Mouse (Mus musculus) left cerebral cortex, postnatal 14 days (tissue): Measurements from ENCODE around the gene Rit1. TPM values are rescaled to one million over a fixed set of nuclear protein-coding genes. Genes with fewer than 3 reads are reported as not detected.
"Not testable (repeated sequence)": the region's sequence is repeated elsewhere in the genome, so short reads cannot be mapped to it uniquely, and the experiment has no call there.

Experiments
- DNase-seq, 2 experiments: peaks; one replicate each; pipeline ENCODE4 v3.0.0; 2021 to 2022; ENCODE audit warnings: low spot score in 2 of 2, mixed read lengths in 1 of 2
- intact Hi-C: fragments of 180-260 bp; cut with DNase I; formaldehyde crosslinking; loops from one replicate; pipeline ENCODE4 v1.15.1; 2025
- total RNA-seq, 2 experiments: library from RNA; stranded (reverse); gene quantifications; 2 replicates each; pipeline ENCODE4 v1.2.3; 2021

Rit1 gene
- total RNA-seq, 2 experiments from 2014 or later, result 45.5 to 47.8 TPM

DNA sequence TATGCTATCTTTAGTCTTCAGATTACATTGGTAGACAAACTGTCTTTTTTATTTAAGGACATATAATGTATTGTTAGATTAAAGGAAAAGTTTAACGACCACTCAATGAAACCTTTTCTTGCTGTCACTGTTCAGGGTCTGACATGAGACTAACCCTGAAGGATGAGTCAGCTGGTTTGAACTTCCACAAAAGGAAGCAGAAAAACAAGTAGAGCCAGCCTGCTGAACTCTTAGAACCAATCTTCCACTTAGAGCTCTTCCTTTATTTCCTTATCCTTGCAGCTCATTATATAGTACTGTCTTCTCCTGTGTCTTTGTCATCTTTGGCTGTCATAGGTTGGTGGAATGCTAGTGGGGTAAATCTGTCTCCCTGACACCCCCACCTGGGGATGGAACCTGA, 1.2 kb downstream of the Rit1 start:
- DNase-seq, result no peak
- intact Hi-C loops, result no loop called here

DNA sequence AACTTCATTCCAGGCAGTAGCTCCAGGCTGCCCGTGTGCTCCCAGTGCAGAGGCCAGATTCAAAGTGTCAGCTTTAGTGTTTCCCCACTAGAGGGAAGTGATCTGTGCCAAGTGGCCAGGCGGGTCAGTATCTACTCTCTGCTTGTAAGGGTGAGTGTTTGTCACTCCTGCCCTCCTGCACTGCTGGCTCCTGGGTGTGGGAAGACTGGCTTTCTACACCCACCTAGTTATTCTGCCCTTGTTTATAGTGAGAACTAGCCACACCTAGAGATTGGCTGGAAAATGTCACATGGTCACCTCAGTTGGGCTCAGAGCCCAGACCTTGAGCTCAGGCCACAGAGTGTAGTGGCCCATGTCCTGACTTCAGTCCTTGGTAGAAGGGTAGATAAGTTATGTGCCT, 2.5 kb downstream of the Rit1 start:
- intact Hi-C loops, result no loop called here
- DNase-seq, result no peak

DNA sequence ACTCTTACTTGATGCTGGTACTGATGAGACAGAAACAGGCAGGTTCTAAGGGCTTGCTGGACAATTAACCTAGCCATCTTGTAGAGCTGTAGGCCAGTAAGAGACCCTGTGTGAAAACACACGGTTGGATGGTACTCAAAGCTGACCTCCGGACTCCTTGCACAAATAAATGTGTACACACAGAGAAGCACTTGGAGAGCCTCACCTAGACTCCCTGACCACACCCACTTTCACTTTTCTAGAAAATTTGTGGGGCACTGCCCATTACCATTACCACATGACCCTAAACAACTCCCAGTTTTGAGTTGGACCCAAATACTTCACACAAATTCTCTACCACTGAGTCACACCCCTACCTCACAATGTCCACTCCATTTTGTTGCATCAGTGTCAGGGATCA, 19.9 kb downstream of the Rit1 start:
- intact Hi-C loops, result loop anchor here (10.0 kb wide), 1 partner anchor 132 kb away; the partner anchor contains the start of gene Arhgef2
- DNase-seq, result no peak

DNA sequence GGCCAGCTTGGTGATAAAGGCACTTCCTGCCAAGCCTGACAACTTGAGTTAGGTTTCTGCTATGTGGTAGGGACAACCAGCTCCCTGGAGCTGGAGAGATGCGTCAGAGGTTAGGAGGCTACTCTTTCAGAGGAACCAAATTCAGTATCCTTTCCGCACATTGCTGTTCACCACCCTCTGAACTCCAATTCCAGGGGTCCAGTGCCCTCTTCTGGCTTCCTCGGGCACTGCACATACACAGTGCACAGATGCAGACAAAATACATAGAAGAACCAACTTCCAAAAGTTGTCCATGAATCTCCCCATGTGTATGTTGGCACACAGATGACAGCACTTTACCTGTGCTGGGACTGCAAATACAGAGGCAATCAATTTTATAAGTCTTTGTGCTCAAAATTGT, 22.0 kb downstream of the Rit1 start:
- peak; percentile 59 to 69 for DNase-seq
- intact Hi-C loops, result loop anchor here (10.0 kb wide), 1 partner anchor 134 kb away; the partner anchor contains the start of gene Arhgef2

DNA sequence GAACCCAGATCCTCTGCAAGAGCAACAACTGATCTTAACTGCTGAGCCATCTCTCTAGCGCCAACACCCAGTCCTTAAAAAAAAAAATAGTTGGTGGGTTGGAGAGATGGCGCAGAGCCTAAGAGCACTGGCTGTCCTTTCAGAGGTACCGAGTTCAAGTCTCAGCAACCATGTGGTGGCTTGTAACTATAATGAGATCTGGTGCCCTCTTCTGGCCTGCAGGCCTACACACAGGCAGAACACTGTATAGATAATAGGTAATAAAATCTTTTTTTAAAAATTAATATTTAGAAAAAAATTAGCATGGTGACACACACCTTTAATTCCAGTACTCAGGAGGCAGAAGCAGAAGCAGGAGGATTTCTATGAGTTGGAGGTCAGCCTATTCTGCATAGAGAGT, 23.5 kb downstream of the Rit1 start:
- intact Hi-C loops, result no loop called here
- DNase-seq, result no peak

DNA sequence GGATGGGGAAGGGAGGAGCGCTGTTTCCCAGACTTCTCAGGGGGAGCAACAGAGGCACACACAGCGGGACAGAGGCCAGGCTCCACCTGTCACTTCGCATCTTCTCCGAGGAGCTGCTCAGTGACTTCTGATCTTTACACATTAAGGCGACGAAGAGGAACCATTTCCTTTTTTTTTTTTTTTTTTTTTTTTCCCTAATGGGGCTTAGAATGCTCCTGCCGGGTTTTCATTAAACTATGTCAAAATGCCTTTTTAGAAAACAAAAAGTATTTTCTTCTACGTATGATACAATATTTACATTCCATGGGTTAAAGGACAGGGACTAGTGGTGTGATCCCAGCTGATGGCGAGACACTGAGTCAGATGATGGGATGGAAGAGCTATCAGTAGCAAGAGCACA, 28.9 kb downstream of the Rit1 start:
- intact Hi-C loops, result no loop called here

DNA sequence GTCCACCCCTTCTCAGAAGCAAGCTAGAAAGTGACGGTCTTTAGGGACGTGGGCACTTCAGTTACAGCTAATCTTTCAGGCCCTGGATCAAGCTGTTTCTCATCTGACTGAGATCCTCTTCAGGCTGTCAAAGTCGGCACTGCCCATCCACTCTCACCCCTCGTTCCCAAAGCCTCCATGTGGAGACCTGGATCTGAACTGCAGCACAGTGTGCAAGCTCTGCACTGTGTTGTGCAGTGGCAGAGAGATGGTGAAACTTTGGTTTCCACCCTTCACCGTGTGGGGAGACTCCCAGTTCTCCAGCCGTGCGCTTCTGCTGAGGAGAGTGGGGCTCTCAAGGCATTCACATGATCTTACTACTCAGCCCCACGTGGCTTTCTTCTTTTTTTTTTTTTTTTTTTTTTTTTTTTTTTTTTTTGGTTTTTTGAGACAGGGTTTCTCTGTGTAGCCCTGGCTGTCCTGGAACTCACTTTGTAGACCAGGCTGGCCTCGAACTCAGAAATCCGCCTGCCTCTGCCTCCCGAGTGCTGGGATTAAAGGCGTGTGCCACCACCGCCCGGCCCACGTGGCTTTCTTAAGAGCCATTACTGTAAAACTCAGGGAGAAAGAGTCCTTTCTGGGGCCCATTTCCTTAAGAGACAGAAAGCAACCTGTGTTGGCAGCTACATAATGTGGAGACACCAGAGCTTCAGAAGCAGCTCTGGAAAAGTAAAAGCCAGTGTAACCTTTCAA, 29.7 kb downstream of the Rit1 start:
- no peak for DNase-seq
- intact Hi-C loops, result no loop called here

More for the DNA sequence above, 28.9 kb downstream of the Rit1 start:
- no peak for DNase-seq

DNA sequence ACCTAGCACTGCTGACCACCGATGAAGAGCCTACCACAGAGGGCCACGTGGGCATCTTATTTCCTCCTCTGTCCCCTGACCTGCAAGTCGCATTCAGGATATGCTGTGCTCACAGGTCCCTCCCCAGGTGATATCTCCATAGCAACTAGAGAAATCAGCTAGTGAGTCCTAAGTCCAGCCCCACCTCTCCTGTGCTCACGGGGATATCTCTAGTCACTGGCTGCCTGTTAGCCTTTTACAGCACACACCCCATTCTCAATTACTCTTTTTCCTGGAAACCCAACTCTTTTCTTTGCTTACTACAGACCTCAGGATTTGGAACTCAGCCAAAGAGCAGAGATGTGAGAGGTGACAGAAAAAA, 30.2 kb downstream of the Rit1 start:
- intact Hi-C loops, result no loop called here
- no peak for DNase-seq

DNA sequence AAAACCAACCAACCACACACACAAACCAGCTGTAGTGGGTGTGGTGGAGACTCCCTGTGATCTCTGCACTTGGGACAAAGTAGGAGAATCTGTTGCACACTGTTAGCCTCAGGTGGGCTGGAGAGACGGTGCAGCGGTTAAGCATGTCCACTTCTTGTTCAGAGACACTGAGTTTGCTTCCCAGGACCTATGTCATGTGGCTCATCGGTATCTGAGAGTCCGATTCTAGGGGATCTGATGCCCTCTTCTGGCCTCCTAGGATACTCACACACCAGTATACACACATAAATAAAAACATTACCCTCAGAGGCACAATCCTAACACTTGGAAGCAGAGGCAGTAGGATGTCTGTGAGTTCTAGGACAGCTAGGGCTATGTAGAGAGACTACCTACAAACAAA, 37.6 kb downstream of the Rit1 start:
- DNase-seq, result no peak
- intact Hi-C loops, result no loop called here

DNA sequence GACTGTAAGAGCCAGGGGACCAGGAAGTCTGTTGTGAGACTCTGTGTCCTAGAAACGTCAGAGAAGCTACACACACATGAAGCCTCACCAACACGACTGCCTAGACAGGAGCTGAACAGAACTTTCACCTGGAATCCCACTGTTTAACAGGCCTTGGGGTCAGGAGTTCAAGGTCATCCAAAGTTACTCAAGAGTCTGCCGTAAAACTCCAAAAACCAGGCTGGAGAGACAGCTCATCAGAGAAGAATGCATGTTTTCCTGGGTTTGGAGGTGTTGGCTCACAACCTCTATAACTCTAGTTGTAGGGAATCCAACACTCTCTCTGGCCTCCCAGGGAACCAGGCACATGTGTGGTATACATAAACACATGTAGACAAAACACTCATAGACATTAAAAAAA, 38.9 kb downstream of the Rit1 start:
- intact Hi-C loops, result no loop called here
- no peak for DNase-seq

DNA sequence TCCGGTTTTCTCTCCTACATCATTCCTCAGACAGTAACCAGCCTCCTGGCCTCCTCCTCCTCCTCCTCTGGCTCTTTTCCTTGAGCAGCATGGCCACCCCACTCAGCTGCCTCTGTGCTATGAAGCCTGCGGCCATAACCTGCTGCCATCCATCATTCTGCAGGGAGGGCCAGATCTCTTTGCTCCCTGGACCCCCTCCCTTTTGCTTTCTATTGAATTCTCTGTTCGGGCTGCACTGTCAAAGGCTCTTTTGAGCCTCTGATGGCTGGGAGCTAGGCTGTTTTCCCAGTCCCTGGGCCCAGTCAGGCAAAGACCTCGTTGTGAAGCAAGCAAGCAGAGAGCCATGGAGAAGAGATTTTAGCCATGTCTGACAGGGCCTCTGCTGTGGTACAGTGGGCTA, 39.6 kb downstream of the Rit1 start:
- intact Hi-C loops, result no loop called here
- no peak for DNase-seq

DNA sequence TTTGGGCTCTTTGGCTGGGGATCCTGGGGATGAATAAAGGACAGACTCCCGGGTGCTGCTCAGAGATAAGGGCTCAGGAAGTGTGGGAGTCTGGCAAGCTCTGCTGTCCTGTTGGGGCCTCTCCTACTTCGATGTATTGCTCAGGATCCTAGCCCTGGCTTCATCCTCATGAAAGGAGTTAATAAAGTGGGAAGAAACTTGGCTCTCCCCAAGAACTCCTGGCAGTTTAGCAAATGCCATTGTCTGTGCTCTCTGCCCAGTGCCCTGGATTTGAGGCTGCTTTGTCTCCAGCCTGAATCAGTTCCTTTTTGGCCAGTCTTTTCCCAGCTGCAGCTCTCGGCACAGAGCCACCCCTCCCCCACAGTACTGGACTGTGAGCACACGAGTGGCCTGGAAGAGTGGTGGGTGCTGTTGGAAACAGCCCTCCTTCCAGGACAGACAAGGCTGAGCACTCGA, 41.4 kb downstream of the Rit1 start:
- DNase-seq, result peak; percentile 85 to 93
- intact Hi-C loops, result no loop called here

DNA sequence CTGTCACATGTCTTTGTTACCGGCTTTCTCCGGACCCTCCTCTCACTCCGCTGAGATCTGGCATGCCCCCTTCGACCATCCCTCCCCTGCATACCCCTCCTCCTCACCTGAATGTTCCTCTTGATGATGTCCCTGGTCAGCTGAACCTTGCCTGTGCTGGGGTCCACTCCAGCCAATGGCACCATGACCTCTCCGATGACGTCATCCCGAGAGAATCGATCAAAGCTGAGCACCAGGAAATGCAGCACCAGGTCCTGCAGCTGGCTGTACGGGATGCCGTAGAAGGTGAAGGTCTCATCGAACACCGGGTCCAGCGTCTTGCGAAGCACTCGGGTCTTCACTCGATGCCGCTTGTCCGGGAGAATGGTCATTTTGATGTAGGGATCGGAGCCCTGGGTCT, 45.0 kb downstream of the Rit1 start:
- intact Hi-C loops, result no loop called here
- no peak for DNase-seq

DNA sequence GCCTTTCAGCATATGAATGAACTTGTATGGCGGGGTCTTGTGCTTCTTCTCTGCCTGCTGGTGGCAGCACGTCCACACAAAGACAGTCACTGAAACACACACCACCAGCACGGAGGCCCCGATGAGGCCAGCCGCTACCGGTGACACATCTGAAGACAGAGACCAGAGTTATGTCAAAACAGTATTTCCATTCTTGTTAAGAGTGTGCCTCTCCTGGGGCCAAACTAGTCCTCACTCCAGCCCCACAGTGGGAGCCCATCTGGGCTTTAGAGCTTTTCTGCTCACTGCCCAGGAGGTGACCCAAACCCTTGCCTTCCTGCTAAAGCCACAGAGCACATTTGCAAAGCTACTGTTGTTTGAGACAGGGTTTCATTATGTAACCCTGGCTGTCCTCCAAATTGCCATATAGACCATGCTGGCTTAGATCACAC, 45.8 kb downstream of the Rit1 start:
- DNase-seq, result no peak
- intact Hi-C loops, result no loop called here

DNA sequence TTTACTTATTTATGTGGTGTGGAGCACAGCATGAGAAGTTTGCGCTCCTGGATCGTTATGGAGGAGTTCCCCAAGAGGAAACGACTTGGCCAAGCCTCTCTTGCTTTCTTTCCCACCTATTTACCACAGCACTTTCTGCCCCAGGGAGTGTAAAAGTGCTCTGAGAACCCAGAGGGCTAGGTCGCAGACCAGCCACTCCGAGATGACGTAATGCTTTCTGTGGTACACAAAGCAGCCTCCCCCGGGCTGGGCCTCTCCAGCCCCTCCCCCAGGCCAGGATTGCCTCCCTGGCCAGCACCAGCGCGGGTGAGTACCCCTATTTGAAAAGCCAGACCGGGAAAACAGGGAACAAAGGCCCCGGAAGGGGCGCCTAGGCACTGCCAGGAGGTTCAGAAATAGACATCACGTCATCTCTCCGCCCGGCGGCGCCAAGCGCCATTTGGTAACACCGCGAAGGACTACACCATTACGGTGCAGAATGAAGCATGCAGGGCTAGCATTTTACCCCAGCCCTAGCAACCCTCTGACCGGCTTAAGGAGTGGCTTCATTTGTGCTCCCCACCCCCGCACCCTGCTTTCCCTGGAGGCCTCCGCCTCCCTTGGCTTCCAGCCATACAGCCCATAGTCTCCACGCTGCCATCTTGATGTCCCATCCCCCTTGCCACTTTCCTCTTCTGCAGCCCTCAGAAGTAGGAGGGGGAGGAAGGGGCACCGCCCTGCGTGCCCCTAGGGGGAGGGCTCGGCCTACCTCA, 54.7 kb downstream of the Rit1 start:
- intact Hi-C loops, result not testable (repeated sequence)
- DNase-seq, result peak; percentile 72 to 91

DNA sequence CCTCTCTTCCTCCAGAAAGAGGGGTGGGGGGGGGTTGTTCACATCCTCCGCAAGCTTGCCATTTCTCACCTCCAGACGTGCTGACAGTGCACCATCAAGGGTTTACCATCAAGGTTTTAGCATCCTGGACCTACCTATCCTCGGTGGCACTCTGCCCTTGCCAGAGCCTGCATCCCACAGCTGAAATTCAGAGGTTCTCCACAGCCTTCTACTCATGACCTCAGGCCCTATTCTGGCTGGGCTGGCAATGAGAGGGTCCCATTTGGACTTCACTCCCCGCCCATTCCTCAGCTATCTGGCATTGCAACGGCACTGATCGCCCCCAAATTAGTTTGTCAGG, 55.3 kb downstream of the Rit1 start:
- DNase-seq, intact Hi-C loops: not testable (repeated sequence)

DNA sequence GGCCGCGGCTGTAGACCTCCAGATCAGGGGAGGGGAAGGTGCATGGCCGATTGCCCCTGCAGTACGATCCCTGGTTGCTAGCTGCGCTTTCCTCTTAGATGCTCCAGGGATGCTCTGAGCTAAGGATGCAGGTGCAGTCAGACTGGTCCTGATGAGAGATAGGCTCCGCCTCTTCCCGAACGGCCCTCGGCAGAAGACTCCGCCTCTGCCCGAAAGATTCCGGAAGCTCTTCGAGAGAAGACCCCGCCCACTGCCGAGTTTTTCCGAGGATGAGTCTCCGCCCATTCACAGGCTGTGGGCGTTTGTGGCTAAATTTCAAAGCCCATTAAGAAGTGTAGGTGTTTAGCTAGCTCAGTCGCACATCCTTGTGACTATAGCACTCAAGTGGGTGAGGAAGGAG, 55.8 kb downstream of the Rit1 start:
- intact Hi-C loops, result not testable (repeated sequence)
- DNase-seq, result peak; percentile 93 to 98

DNA sequence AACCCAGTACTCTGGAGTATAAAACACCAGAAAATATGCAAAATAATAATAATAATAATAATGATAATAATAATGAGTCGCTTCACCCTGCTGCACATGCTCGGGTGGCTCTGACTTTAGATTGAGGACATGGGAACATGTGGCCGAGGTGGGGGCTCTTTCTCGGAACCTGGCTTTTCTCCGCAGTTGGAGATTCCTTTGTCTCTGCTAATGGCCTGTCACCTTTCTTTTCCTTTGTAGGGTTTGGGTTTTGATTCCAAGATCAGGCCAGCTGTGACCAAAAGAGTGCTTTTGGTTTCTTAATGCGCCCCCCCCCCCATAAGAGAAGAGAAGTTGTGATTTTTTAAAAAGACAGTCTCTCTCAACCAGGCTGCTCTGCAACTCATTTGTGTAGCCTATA, 56.5 kb downstream of the Rit1 start:
- DNase-seq, intact Hi-C loops: not testable (repeated sequence)

DNA sequence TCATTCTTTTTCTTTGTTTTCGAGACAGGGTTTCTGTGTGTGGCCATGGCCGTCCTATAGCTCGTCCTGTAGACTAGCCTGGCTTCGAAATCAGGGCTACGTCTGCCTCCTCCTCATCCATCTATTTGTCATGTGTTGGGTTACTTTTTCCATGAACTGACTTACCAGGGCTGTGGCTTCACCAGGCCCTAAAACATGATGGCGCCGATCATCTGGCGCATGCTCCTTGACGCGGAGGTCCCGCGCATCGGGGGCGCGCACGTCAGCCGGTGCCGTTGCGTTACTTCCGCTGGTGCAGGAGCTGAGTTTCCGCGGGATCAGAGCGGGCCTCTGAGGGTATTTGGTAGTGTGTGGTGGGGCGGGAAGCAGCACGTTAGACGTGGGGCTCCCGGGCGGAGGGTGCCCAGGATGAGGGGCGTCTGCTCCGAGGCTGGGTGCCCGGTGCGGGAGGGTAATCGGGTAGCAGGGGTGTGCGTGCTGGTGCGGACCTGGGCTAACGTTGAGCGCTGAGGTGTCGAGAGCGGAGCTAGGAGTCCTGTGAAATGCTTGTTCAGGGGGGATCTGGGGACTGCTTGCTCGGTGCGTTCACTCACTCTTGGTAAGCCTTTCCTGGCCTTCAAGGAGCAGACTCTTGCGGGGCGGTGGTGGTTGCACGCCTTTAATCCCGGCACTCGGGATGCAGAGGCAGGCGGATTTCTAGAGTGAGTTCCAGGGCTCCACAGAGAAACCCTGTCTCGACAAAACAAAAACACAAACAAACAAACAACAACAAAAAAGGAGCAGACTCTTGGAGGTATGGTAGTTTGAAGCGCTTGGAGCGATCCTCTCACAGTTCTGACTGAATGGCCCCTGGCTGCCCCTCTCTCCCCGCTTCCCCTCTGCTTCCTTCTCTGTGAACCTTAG, 58.6 kb downstream of the Rit1 start, which contains the start of gene Syt11:
TSS of gene Syt11 (minus strand) at position 226 of the 903 bp plus-strand sequence.
- DNase-seq, intact Hi-C loops: not testable (repeated sequence)
